Mouse (Mus musculus): Measurements from ENCODE around the gene Cep72. TPM values are rescaled to one million over a fixed set of nuclear protein-coding genes. Genes with fewer than 3 reads are reported as not detected.
"Not testable (repeated sequence)": the region's sequence is repeated elsewhere in the genome, so short reads cannot be mapped to it uniquely, and the experiment has no call there.

Gene Cep72
- total and polyA plus RNA-seq, 2 experiments from 2014 or later = 6.7 to 8.8 TPM

- Histone ChIP-seq H3K4me3 (ENCODE audit: low read depth, low read length) (no peak overlapping the region), H3K4me1 (ENCODE audit: insufficient read depth) (no peaks in the 10 kb centered on the region), H3K27me3 (ENCODE audit: insufficient read depth, low read length) (no peaks in the 10 kb centered on the region), H3K9ac (no peak overlapping the region), H3K36me3 (ENCODE audit: insufficient read depth) (0 out of 2 replicates have a peak, but pooled peaks cover 3% of the 10 kb centered on the region), H3K4me2 (ENCODE audit: low read depth) (no peak overlapping the region), H3K27ac (ENCODE audit: low read depth, low read length) (no peak overlapping the region), H3K9me3 (ENCODE audit: low read length) (no peaks in the 10 kb centered on the region)
- ATAC-seq (no peak), DNase-seq (no peak)
- no peak for TF ChIP-seq CTCF (IDR thresholded peaks at IDR 0.05; ENCODE audit: low read depth)
- WGBS = 77% methylated on average over 4 of the region's 4 CpGs
These were observed 44.7 kb downstream of the Cep72 start for GRCm38 (mm10) chr13:74017426-74017825.

- Histone ChIP-seq H3K4me1 (ENCODE audit: insufficient read depth) (peaks cover 6% of the 10 kb centered on the region; the same call in 1 of the 2 replicates), H3K9me3 (ENCODE audit: low read length) (no peaks in the 10 kb centered on the region), H3K4me2 (ENCODE audit: low read depth) (no peak overlapping the region), H3K4me3 (ENCODE audit: low read depth, low read length) (no peak overlapping the region), H3K36me3 (ENCODE audit: insufficient read depth) (no peaks in the 10 kb centered on the region), H3K9ac (no peak overlapping the region), H3K27me3 (ENCODE audit: insufficient read depth, low read length) (no peaks in the 10 kb centered on the region), H3K27ac (ENCODE audit: low read depth, low read length) (no peak overlapping the region)
- ATAC-seq (no peak), DNase-seq (no peak)
- WGBS = 82% methylated on average over 4 of the region's 4 CpGs
- TF ChIP-seq CTCF (IDR thresholded peaks at IDR 0.05; ENCODE audit: low read depth) = no peak
These were observed 46.2 kb downstream of the Cep72 start for GRCm38 (mm10) chr13:74015908-74016307.

- peaks cover 8% of the 10 kb centered on the region; the same call in 1 of the 2 replicates for H3K4me1 ChIP-seq (ENCODE audit: insufficient read depth)
- H3K4me2 ChIP-seq (ENCODE audit: low read depth) = peak overlapping the region; percentile 88
- no peak for DNase-seq
- peak overlapping the region; percentile 70 for H3K9ac ChIP-seq
- H3K27me3 ChIP-seq (ENCODE audit: insufficient read depth, low read length) = no peaks in the 10 kb centered on the region; the same call in 1 of the 2 replicates
- H3K36me3 ChIP-seq (ENCODE audit: insufficient read depth) = no peaks in the 10 kb centered on the region
- 10% methylated on average over 3 of the region's 3 CpGs for WGBS
- H3K4me3 ChIP-seq (ENCODE audit: low read depth, low read length) = peak overlapping the region; percentile 67
- no peak for TF ChIP-seq CTCF (IDR thresholded peaks at IDR 0.05; ENCODE audit: low read depth)
- peak overlapping the region; percentile 86 for H3K27ac ChIP-seq (ENCODE audit: low read depth, low read length)
- peak; percentile 50 for ATAC-seq
- no peaks in the 10 kb centered on the region for H3K9me3 ChIP-seq (ENCODE audit: low read length)
These were observed 51.4 kb downstream of the Cep72 start for GRCm38 (mm10) chr13:74010678-74011077.

- H3K9ac ChIP-seq = peak overlapping the region; percentile 70
- no peaks in the 10 kb centered on the region; the same call in 1 of the 2 replicates for H3K27me3 ChIP-seq (ENCODE audit: insufficient read depth, low read length)
- peaks cover 8% of the 10 kb centered on the region; the same call in 1 of the 2 replicates for H3K4me1 ChIP-seq (ENCODE audit: insufficient read depth)
- no peaks in the 10 kb centered on the region for H3K36me3 ChIP-seq (ENCODE audit: insufficient read depth)
- peak overlapping the region; percentile 88 for H3K4me2 ChIP-seq (ENCODE audit: low read depth)
- peak; percentile 60 for ATAC-seq
- peak; percentile 87 for DNase-seq
- H3K9me3 ChIP-seq (ENCODE audit: low read length) = no peaks in the 10 kb centered on the region
- no peak for TF ChIP-seq CTCF (IDR thresholded peaks at IDR 0.05; ENCODE audit: low read depth)
- H3K27ac ChIP-seq (ENCODE audit: low read depth, low read length) = peak overlapping the region; percentile 86
- peak overlapping the region; percentile 67 for H3K4me3 ChIP-seq (ENCODE audit: low read depth, low read length)
- under 1% methylated on average over 55 of the region's 55 CpGs for WGBS
These were observed 52.1 kb downstream of the Cep72 start for GRCm38 (mm10) chr13:74009791-74010614.

- Histone ChIP-seq H3K9ac (peak within 1 kb of the TSS; percentile 70), H3K27me3 (ENCODE audit: insufficient read depth, low read length) (no peaks in the 10 kb centered on the region; the same call in 1 of the 2 replicates), H3K27ac (ENCODE audit: low read depth, low read length) (peak within 1 kb of the TSS; percentile 86), H3K4me1 (ENCODE audit: insufficient read depth) (peaks cover 8% of the 10 kb centered on the region; the same call in 1 of the 2 replicates), H3K36me3 (ENCODE audit: insufficient read depth) (no peaks in the 10 kb centered on the region), H3K4me3 (ENCODE audit: low read depth, low read length) (peak within 1 kb of the TSS; percentile 67), H3K9me3 (ENCODE audit: low read length) (no peaks in the 10 kb centered on the region), H3K4me2 (ENCODE audit: low read depth) (peak within 1 kb of the TSS; percentile 88)
- ATAC-seq = peak; percentile 92
- DNase-seq = peak; percentile 87
- 4% methylated on average over 56 of the region's 56 CpGs for WGBS
- TF ChIP-seq CTCF (IDR thresholded peaks at IDR 0.05; ENCODE audit: low read depth) = no peak; the same call in 1 of the 2 replicates
These were observed 53.0 kb downstream of the Cep72 start, which contains the start of gene Tppp for GRCm38 (mm10) chr13:74008948-74009718. TSS of gene Tppp (plus strand) at chr13:74009407.

- not testable (repeated sequence) for H3K9ac ChIP-seq; H3K9me3 ChIP-seq (ENCODE audit: low read length); H3K36me3 ChIP-seq (ENCODE audit: insufficient read depth); H3K27me3 ChIP-seq (ENCODE audit: insufficient read depth, low read length); H3K4me3 ChIP-seq (ENCODE audit: low read depth, low read length); H3K4me1 ChIP-seq (ENCODE audit: insufficient read depth); H3K27ac ChIP-seq (ENCODE audit: low read depth, low read length); DNase-seq; H3K4me2 ChIP-seq (ENCODE audit: low read depth); ATAC-seq
- WGBS = 85% methylated on average over 2 of the region's 2 CpGs
These were observed 53.9 kb downstream of the Cep72 start for GRCm38 (mm10) chr13:74008216-74008615.

GRCm38 (mm10) chr13:74006881-74007280, 55.2 kb downstream of the Cep72 start:
- H3K4me2 ChIP-seq (ENCODE audit: low read depth); H3K36me3 ChIP-seq (ENCODE audit: insufficient read depth); H3K27ac ChIP-seq (ENCODE audit: low read depth, low read length); H3K4me3 ChIP-seq (ENCODE audit: low read depth, low read length); ATAC-seq; H3K9me3 ChIP-seq (ENCODE audit: low read length); DNase-seq; H3K27me3 ChIP-seq (ENCODE audit: insufficient read depth, low read length); H3K4me1 ChIP-seq (ENCODE audit: insufficient read depth); H3K9ac ChIP-seq: not testable (repeated sequence)
- WGBS = 92% methylated on average over 4 of the region's 4 CpGs

All from forebrain, postnatal 0 days (tissue).